Mouse (Mus musculus) cerebellum, adult 2 months (tissue): ENCODE measurements around the gene Enox1.

Experiments used
- CTCF ChIP-seq: fragments of 200-500 bp; IDR thresholded peaks from 2 replicates; pipeline ENCODE4 v1.5.1; 2011; ENCODE audit warnings: low read depth, mild to moderate bottlenecking, control low read depth, low read length, moderate library complexity, borderline replicate concordance; ENCODE audit not compliant: insufficient read depth
- POLR2A ChIP-seq: fragments of 200-500 bp; IDR thresholded peaks from 2 replicates; pipeline ENCODE4 v1.6.1; 2011; ENCODE audit warnings: low read length, control low read depth, borderline replicate concordance; ENCODE audit not compliant: insufficient read depth

DNA sequence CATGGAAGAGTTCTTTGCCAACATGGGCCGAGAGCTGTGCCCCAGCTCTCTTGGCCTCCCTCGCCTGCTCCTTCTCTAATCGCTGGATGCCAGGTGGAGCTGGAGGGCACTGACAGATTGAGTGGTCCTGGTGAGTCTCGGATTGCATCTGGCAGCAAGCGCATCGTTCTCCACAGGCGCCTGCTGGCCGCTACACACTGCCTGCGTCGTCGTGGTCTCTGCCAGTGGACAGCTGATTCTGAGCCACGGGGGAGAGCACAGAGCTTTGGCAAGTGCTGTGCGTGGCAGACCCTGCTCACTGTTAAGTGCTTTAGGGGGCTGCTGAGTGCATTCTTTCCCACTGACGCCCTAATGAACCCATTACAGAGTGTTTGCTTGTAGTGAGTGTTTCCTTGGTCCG lies 17.9 kb downstream of the Enox1 start:
- no peak for TF ChIP-seq CTCF
- TF ChIP-seq POLR2A = no peak
